Mouse (Mus musculus): ENCODE data around the gene Gart. TPM values are rescaled to one million over a fixed set of nuclear protein-coding genes. Genes with fewer than 3 reads are reported as not detected.

The Gart gene
- polyA plus RNA-seq, 1 experiment: 64.1 TPM

DNA sequence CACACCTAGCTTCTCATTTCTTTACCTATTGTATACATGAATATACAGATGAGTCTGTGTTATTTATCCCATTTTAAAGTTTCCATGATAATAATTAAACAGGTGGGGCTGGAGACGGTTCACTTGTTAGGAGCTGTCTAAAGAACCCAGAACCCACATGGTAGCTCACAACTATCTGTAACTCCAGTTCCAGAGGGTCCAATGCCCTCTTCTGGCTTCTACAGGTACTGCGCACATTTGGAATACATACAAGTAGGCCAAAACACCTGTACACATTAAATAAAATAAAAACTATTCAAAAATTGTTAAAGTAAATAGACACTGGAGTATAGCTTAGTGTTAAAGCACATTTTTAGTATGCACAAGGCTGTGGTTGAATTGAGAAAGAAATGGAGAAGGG, 64.4 kb downstream of the Gart start:
- Histone ChIP-seq H3K4me3 (no peak overlapping the region), H3ac (ENCODE audit: control insufficient read depth, insufficient read length) (no peak overlapping the region), H3K27me3 (ENCODE audit: control insufficient read depth, insufficient read depth, insufficient read length) (no peaks in the 10 kb centered on the region), H3K4me2 (ENCODE audit: low read depth) (no peak overlapping the region), H3K79me2 (ENCODE audit: control insufficient read depth, insufficient read depth) (no peaks in the 10 kb centered on the region), H3K36me3 (ENCODE audit: control insufficient read depth, insufficient read depth) (no peaks in the 10 kb centered on the region)
- no peak for TF ChIP-seq CEBPB (IDR thresholded peaks at IDR 0.05; ENCODE audit: insufficient read depth, poor library complexity, severe bottlenecking)
- no peak for TF ChIP-seq E2F4 (IDR thresholded peaks at IDR 0.05; ENCODE audit: insufficient read depth)
- TF ChIP-seq MAX (IDR thresholded peaks at IDR 0.05; ENCODE audit: low read depth): no peak
- no peak for TF ChIP-seq POLR2AphosphoS2 (IDR thresholded peaks at IDR 0.05; ENCODE audit: insufficient read length, low read depth)
- TF ChIP-seq POLR2A (IDR thresholded peaks at IDR 0.05; ENCODE audit: insufficient read length, low read depth): no peak
- no peak for TF ChIP-seq TCF12 (IDR thresholded peaks at IDR 0.05; ENCODE audit: insufficient read depth, poor library complexity, severe bottlenecking)
- TF ChIP-seq SRF (IDR thresholded peaks at IDR 0.05; ENCODE audit: control insufficient read depth, insufficient read length, low read depth): no peak

- Histone ChIP-seq H3ac (ENCODE audit: control insufficient read depth, insufficient read length) (no peak overlapping the region), H3K36me3 (ENCODE audit: control insufficient read depth, insufficient read depth) (no peaks in the 10 kb centered on the region), H3K4me2 (ENCODE audit: low read depth) (no peak overlapping the region), H3K79me2 (ENCODE audit: control insufficient read depth, insufficient read depth) (no peaks in the 10 kb centered on the region), H3K4me3 (no peak overlapping the region), H3K27me3 (ENCODE audit: control insufficient read depth, insufficient read depth, insufficient read length) (no peaks in the 10 kb centered on the region)
- TF ChIP-seq MYOD1 (IDR thresholded peaks at IDR 0.05; ENCODE audit: control insufficient read depth in 1 of 3, insufficient read length in 2 of 3, low read depth in 2 of 3) (peak in 2 of 3 experiments; percentile 37 to 44), SRF (IDR thresholded peaks at IDR 0.05; ENCODE audit: control insufficient read depth, insufficient read length, low read depth) (no peak)
Measured at GRCm38 (mm10) chr16:91578980-91579720, 67.6 kb downstream of the Gart start.

- no peak overlapping the region for H3K4me3 ChIP-seq
- H3ac ChIP-seq (ENCODE audit: control insufficient read depth, insufficient read length): no peak overlapping the region
- H3K36me3 ChIP-seq (ENCODE audit: control insufficient read depth, insufficient read depth): no peaks in the 10 kb centered on the region
- H3K79me2 ChIP-seq (ENCODE audit: control insufficient read depth, insufficient read depth): no peaks in the 10 kb centered on the region
- H3K4me2 ChIP-seq (ENCODE audit: low read depth): no peak overlapping the region
- TF ChIP-seq TCF3 (IDR thresholded peaks at IDR 0.05; ENCODE audit: insufficient read length, low read depth) (no peak), SRF (IDR thresholded peaks at IDR 0.05; ENCODE audit: control insufficient read depth, insufficient read length, low read depth) (no peak), POLR2A (IDR thresholded peaks at IDR 0.05; ENCODE audit: insufficient read length, low read depth) (no peak), TCF12 (IDR thresholded peaks at IDR 0.05; ENCODE audit: insufficient read depth, poor library complexity, severe bottlenecking) (no peak)
- no peaks in the 10 kb centered on the region for H3K27me3 ChIP-seq (ENCODE audit: control insufficient read depth, insufficient read depth, insufficient read length)
Measured at GRCm38 (mm10) chr16:91575151-91575550, 71.6 kb downstream of the Gart start.

Other genes with a start within 250 kb of the Gart start
- 13.7 TPM for gene Il10rb, start 240.8 kb downstream of the Gart start, polyA plus RNA-seq (2012; fragmentation: generic; extraction: Trizol)
- gene Ifnar1, start 161.7 kb downstream of the Gart start, polyA plus RNA-seq (2012; fragmentation: generic; extraction: Trizol): 16.2 TPM
- gene Ifngr2, start 99.9 kb downstream of the Gart start, polyA plus RNA-seq (2012; fragmentation: generic; extraction: Trizol): 18.7 TPM
- gene Tmem50b, start 49.2 kb downstream of the Gart start, polyA plus RNA-seq (2012; fragmentation: generic; extraction: Trizol): 11.4 TPM
- gene Dnajc28, start 27.9 kb downstream of the Gart start, polyA plus RNA-seq (2012; fragmentation: generic; extraction: Trizol): 0.80 TPM
- gene Son, start 554 bp upstream of the Gart start, polyA plus RNA-seq (2012; fragmentation: generic; extraction: Trizol): 48.7 TPM
- 3.5 TPM for gene Donson, start 41.8 kb upstream of the Gart start, polyA plus RNA-seq (2012; fragmentation: generic; extraction: Trizol)
- 27.6 TPM for gene Cryzl1, start 82.0 kb upstream of the Gart start, polyA plus RNA-seq (2012; fragmentation: generic; extraction: Trizol)
- gene Itsn1, start 82.3 kb upstream of the Gart start, polyA plus RNA-seq (2012; fragmentation: generic; extraction: Trizol): 27.5 TPM

Data from myocyte (in vitro differentiated cells).